Mouse (Mus musculus) left cerebral cortex, adult 8-10 months (tissue): Measurements from ENCODE around the gene Olfr576. TPM values are rescaled to one million over a fixed set of nuclear protein-coding genes. Genes with fewer than 3 reads are reported as not detected.

ENCODE experiments used
- DNase-seq, 2 experiments: peaks; one replicate each; pipeline ENCODE4 v3.0.0; 2022; ENCODE audit warnings: low spot score in 2 of 2
- total RNA-seq, 4 experiments: library from RNA; stranded (reverse); gene quantifications; 2 replicates each; pipeline ENCODE4 v1.2.4; 2022

Gene Olfr576
- not detected for total RNA-seq

DNA sequence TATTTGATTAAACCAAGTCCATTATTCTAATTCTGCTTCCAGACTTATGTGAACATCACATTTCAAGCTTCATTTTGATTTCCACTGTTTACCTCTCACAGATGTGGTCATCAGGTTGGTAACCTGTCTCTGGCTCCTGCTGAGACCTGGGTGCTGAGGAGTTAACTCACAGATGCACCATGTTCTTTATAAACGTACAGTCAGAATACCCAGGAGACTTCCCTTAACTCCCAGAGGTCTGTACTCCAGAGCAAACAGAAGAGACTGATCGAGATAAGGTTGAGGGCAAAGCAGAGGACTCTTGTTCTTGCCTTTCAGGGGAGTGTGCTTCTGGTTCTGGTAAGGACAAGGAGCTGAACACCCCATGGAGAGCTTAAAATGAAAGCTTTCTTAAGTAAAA is at the start of gene Olfr576:
Gene Olfr576 (plus strand): TSS at position 301 of the 400 bp plus-strand sequence.
- no peak for DNase-seq

DNA sequence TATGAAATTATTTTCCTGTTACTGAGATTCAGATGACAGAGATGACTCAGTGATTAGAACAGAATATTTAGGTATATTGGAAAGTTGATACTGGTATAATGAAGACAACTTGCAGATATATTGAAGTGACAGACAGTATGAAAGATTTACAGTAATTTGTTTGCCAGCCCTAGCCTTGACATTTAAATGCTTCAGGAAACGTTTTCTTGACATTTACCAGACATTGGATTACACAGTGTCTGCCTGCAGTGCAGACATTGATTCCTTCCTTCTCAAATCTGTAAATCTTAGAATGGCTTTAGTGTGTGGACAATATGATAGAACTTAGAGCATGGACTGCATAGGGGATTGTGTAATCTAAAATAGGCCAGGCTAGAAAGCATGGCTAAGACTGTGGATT is 47.2 kb upstream of the Olfr576 start:
- no peak for DNase-seq

DNA sequence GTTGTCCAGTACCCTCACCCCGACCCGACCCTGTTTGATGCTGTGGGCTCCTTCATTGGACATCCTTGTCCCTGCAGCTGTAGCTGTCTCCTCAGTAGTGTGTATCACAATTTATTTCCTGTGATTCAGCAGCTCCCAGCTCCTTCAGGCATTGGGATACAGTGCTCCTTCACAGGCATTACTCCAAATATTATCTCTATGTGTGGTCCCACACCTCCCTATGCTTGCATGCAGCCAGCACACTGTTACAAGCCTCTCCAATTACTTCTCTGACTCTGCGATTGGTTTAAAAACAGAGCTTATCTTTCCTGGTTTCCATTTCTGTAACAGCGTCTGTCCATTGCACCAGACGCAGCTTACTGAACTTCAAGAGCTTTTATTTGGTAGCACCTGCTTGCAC is 46.1 kb upstream of the Olfr576 start:
- DNase-seq, result no peak

DNA sequence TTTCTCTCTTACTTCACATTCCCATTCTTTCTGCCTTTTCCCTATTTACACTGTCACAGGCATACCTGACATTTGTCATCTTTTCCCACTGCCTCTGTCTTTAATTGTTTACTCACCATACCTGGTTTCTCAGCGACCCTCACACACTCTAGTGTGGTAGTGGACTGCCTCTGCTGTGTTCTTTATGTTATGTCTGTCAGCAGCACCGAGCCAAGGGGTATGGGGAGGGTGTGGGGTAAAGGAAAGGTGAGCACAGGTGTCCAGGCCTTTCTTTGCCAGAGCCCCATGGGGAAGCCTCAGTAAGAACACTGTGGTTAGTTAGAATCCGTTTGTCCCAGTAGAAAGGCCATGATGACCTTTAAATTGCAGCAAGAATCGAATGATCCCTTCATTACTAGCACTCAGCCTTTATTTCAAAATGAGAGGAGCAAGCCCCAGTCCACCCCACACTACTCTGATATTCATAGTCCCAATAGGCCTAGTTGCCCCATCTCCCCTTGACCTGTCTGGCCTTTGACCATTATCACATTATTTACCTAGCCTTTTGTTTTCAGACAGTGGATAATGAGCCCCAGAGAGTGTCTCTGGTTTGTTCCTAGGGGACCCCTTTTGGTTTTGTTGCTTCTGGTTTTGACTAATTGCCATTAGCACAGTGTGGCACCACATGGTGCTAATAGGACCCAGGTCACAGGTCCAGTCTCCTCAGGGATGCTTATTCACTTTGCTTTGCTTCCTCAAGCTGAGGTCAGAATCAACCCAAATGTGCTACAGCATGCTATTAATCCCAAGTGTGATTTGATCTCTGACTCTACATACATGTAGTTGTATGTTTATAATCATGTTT is 45.2 kb upstream of the Olfr576 start, which contains the start of gene Olfr571:
Gene Olfr571 (minus strand): TSS at position 505 of the 844 bp plus-strand sequence.
- DNase-seq, result no peak

DNA sequence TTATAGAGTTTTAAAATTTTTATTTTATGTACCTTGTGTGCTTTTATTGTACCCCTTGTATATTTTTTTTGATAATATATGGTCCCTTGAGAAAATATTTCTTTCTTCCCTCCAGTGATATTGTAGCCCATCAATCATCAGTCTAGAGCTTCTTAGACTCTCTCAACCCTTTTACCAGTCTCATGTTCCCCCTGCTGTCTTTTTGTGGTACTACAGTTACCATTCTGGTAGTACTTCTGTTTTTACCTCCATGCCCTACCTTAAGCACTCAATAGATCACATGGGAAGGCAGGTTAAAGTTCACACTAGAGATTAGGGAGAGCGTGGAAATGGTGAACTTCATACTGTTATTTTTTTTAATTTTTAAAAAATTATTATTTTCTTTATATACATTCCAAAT is 42.8 kb upstream of the Olfr576 start:
- no peak for DNase-seq

DNA sequence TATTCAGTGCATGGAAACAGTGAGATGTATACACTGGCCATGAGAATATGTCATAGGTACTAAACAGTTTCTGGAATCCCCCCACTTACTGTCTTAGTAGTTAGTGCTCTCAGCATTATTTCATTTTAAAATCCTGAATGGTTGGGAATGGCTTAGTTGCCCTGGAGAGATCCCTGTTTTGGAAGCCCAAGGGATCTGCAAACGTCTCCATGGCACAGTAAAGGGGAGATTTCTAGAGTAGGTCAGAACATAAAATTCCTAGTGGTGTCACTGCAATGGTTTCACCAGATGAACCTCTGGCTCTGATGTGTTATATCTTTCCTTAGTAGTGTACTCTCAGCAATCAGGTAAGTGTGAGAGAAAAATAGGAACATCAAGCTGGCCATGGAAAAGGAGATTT is 38.4 kb upstream of the Olfr576 start, which contains the start of gene Olfr572:
Gene Olfr572 (plus strand): TSS at position 301 of the 400 bp plus-strand sequence.
- no peak for DNase-seq

DNA sequence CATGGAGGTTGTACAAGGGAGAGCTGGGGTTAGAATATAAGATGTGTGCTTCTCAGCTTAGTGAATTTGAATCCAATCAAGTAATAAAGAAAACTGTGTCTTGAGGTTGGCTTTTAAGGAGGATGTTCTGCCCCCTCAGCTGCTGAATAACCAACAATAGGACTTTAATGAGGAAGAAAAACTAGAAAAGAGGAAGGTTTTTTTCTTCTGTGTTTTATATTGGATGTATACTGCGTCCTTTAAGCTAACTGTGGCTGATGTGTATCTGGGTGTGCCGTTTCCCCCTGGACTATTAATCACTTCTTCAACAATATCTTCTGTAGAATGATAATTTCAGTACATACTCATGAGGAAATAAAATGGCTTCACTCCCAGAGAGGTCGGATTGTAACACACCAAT is 35.4 kb upstream of the Olfr576 start:
- no peak for DNase-seq

DNA sequence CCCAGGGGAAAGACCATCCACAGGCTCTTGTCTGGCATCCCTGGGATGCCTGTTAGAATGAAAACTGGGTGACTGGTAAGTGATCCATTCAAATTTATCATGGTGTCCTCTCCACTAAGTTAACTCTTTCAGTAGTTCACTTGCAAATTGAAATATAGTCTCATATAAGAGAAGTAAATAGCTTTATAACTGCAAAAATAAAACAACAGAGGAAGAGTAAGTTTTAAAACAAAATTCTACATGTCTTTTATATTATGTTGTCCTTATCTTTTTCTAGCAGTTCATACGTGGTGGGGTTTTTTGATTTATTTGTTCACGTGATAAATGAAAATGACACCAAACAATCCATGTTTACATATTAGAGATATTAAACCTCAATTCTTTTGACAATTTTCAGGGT is 20.0 kb upstream of the Olfr576 start, which contains the start of gene Olfr573-ps1:
Gene Olfr573-ps1 (minus strand): TSS at position 101 of the 400 bp plus-strand sequence.
- DNase-seq, result no peak

DNA sequence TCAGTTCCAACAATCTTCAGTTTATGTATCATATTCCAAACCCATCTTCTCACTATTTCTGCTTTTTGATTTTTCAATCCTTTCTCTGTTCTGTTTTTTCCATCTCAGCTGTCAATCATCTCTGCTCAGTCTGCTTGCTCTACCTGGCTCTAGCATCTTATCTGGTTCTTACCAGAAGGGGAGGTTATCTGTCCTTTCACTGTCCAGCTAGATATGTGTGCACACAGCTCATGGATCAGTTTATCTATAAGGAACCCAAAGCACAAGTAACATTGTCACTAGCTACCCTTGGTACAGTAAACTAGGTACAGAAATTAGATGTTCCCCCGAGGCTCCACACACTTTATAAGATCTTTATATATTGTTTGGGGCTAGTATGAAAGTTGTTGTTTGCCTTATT is 19.0 kb upstream of the Olfr576 start:
- no peak for DNase-seq

DNA sequence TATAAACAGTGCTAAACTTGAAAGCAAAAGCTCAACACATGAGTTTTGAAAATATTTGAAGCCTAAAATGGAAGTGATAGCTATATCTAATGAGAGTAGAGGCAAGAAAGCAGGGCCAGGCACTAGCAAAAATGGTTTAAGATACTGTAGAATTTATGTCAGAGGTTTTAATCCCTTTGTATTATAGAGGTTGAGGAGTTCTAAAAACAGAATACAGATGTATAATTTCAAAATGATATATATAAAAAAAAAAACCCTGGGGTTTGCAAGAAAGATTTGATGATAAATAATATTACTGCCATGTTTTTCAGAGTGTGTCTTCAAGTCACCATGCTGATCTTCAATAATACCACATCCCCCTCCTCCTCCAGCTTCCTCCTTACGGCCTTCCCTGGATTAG is 14.3 kb upstream of the Olfr576 start, which contains the start of gene Olfr574:
Gene Olfr574 (plus strand): TSS at position 301 of the 400 bp plus-strand sequence.
- no peak for DNase-seq

DNA sequence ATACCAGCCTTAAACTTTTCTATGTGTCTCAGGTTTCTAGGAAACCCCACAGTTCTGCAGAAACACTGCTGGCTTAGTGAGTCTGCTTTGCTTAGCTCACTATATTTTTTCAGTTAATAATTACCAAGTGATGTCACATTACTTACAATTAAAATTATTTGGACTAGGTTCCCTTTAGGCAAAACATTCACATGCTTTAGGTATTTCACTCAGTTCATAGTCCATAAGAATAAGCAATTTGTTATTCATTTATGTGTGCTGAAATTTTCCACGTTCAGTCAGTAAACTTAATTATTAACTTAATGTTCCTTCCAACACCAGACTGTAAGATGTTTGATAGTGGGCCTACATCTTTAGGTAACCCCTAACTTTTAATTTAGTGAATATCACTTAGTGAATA is 11.7 kb upstream of the Olfr576 start:
- no peak for DNase-seq

DNA sequence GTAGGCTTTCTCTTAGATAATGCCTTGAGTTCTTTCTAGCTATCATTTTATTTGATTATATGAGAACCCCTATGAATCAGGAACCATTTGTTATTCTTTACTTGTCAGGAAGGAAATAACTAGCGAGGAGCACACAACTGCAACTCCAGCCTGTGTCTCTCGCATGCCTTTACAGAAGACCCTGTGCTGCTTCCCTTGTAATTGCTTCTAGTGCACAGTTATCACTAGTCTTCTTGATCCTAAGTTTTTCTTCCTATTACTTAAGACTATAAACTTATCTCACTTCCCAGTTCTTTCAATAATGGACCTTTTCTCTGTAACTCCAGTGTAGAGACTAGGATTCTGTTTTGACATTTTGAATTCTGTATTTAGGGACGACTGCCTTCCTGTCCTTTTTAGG is 4.3 kb upstream of the Olfr576 start:
- no peak for DNase-seq

DNA sequence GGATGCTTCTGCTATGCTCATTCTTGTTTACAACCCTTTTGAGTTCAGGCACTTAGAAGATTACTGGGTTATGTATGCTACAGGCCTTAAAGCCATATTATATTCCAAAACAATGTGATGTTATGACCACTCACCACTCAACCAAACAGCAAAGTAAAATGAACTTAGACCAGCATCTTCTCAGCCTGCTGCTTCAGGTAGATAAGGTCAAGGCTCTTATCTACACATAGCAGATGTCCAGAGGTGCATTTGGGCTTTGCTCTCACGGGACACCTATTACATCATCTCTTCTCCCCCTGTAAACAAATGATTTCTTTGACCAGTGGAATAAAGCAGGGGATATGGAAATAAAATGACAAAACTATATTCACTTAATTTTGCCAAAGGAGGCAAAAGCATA is 3.9 kb upstream of the Olfr576 start, which contains the start of gene Olfr575:
Gene Olfr575 (minus strand): TSS at position 183 of the 400 bp plus-strand sequence.
- DNase-seq, result no peak

DNA sequence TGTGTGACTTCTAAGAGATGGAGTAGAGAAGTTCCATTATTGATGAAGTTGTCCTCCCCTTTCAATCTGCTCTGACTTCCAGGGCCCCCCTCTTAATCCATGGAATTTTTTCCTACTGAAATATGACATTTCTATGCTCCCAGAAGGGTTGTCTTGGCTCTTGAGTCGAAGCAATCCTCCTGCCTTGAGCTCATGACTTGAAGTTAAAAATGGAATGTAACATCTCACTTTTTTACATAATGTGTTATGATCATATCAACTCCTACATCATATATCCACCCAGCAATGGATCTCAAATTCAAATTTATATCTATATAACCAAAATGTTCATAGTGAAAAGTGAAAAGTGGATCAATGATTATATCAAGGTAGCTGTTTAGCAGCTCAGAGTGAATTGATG is 11.9 kb downstream of the Olfr576 start:
- no peak for DNase-seq

DNA sequence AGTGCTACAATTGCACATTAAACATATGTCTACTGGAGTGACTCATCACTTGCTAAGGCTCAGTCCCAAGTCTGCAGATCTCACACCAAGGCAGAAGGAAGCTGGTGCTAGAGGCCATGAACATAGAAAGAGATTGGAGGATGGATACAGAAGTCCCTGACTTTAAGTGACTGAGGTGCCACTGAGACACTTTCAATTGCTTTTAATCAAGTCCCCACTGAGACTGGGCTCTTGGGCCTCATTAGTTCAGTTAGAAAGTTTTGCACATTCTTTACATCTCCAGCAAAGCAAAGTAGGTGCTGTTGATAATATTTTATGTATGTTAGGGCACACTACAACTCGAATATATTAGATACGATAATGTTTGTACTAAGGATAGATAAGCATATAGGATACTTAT is 13.4 kb downstream of the Olfr576 start, which contains the start of gene Olfr577:
Gene Olfr577 (minus strand): TSS at position 101 of the 400 bp plus-strand sequence.
- DNase-seq, result no peak

DNA sequence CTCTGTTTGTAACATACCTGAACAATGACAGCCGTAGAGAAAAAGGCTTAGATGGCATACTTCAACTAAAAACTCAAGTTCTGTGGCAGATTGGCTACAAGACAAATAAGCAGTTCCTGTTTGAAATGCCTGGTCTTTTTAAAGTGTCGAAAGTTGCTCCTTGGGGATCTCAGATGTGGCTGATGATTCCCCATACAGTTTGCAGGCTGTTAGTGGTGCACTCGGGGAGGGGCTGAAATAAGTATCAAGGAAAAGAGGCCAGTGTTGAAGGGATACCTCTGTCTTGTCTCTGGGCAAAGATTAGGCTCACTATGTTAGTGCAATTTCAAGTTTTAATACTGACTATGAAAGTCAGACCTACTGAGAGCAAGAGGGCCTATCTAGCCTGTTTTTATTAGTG is 26.8 kb downstream of the Olfr576 start, which contains the start of gene Olfr578:
Gene Olfr578 (minus strand): TSS at position 101 of the 400 bp plus-strand sequence.
- no peak for DNase-seq

Other genes starting within 250 kb of the Olfr576 start
- not detected for gene Olfr33, start 243.6 kb upstream of the Olfr576 start, total RNA-seq
- not detected for gene Olfr559, start 235.2 kb upstream of the Olfr576 start, total RNA-seq
- under 1 TPM in 3 of 4 experiments, not detected in 1; 0.19 to 0.33 (median 0.30) TPM for gene Olfr560, start 203.3 kb upstream of the Olfr576 start, total RNA-seq
- under 1 TPM; 0.39 to 0.51 (median 0.48) TPM for gene Olfr78, start 203.2 kb upstream of the Olfr576 start, total RNA-seq
- gene Olfr561, start 191.4 kb upstream of the Olfr576 start, total RNA-seq, result not detected
- gene Olfr564, start 159.2 kb upstream of the Olfr576 start, total RNA-seq, result not detected
- gene Olfr566, start 103.9 kb upstream of the Olfr576 start, total RNA-seq, result not detected
- not detected for gene Olfr568, start 85.5 kb upstream of the Olfr576 start, total RNA-seq
- gene Olfr569, start 71.8 kb upstream of the Olfr576 start, total RNA-seq, result not detected
- gene Olfr570, start 68.1 kb upstream of the Olfr576 start, total RNA-seq, result not detected
- gene Olfr571, start 45.1 kb upstream of the Olfr576 start, total RNA-seq, result not detected
- not detected for gene Olfr572, start 38.3 kb upstream of the Olfr576 start, total RNA-seq
- not detected for gene Olfr573-ps1, start 20.1 kb upstream of the Olfr576 start, total RNA-seq
- gene Olfr574, start 14.2 kb upstream of the Olfr576 start, total RNA-seq, result not detected
- not detected for gene Olfr575, start 3.9 kb upstream of the Olfr576 start, total RNA-seq
- not detected for gene Olfr577, start 13.3 kb downstream of the Olfr576 start, total RNA-seq
- gene Olfr578, start 26.7 kb downstream of the Olfr576 start, total RNA-seq, result not detected
- gene Olfr582, start 75.4 kb downstream of the Olfr576 start, total RNA-seq, result not detected
- not detected for gene Olfr583, start 88.6 kb downstream of the Olfr576 start, total RNA-seq
- not detected for gene Olfr584, start 119.2 kb downstream of the Olfr576 start, total RNA-seq
- not detected for gene Olfr585, start 135.1 kb downstream of the Olfr576 start, total RNA-seq
- not detected for gene Olfr586, start 163.0 kb downstream of the Olfr576 start, total RNA-seq
- gene Olfr588-ps1, start 178.2 kb downstream of the Olfr576 start, total RNA-seq, result not detected
- not detected for gene Olfr589, start 193.7 kb downstream of the Olfr576 start, total RNA-seq
- not detected for gene Olfr591, start 215.7 kb downstream of the Olfr576 start, total RNA-seq
- not detected for gene Olfr592, start 222.1 kb downstream of the Olfr576 start, total RNA-seq
- gene Olfr593, start 249.2 kb downstream of the Olfr576 start, total RNA-seq, result not detected